Mouse (Mus musculus): ENCODE measurements around the gene Car12. TPM values are rescaled to one million over a fixed set of nuclear protein-coding genes. Genes with fewer than 3 reads are reported as not detected.
"Not testable (repeated sequence)": the region's sequence is repeated elsewhere in the genome, so short reads cannot be mapped to it uniquely, and the experiment has no call there.

Car12 gene
- total and polyA plus RNA-seq, 3 experiments = 16.4 to 38.0 (median 34.6) TPM

DNA sequence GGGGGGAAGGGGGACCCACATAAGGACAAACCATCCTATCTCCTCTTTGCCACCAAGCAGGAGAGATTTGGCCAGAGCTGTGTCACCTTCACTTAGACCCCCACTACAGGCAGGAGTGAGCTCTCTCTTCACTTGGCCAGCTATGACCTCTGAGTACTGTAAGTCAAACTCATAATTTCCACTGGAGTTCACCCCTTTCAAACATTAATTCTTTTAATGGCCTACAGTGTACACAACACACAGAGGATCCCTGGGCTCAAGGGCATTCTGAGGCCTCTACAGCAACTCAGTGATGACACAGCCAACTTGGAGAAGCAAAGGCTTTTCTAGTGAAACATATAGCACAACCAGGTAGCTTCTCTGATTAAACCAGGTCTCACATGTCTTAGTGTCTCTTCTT is 57.2 kb downstream of the Car12 start:
- DNase-seq (ENCODE audit: extremely low read depth) = no peak
- peaks cover 2% of the 10 kb centered on the region for H3K9me3 ChIP-seq (replicated peaks; ENCODE audit: low read length)
- no peak for TF ChIP-seq GABPA (IDR thresholded peaks at IDR 0.05; ENCODE audit: insufficient replicate concordance, low read depth, low read length)
- H3K27ac ChIP-seq (ENCODE audit: insufficient read depth, low read depth) = no peak overlapping the region
- H3K4me1 ChIP-seq (ENCODE audit: control insufficient read depth in 1 of 2, insufficient read depth in 2 of 2) = no peaks in the 10 kb centered on the region
- in situ Hi-C loops (cut with MboI; ENCODE audit: low pct_ligation_motif_present, low pct_unique_long_range_greater_than_20kb, low sequenced_read_pairs) (no loop called here), dilution Hi-C loops (cut with MboI; ENCODE audit: extremely low pct_ligation_motif_present, extremely low pct_unique_long_range_greater_than_20kb, low sequenced_read_pairs) (no loop called here)
- H3K27me3 ChIP-seq (replicated peaks) = no peaks in the 10 kb centered on the region
- peaks cover 3 to 9% of the 10 kb centered on the region in 2 experiments for H3K36me3 ChIP-seq (replicated peaks in 1 of 2; ENCODE audit: control insufficient read depth in 1 of 2, insufficient read depth in 1 of 2, low read length in 1 of 2)
- no peaks in the 10 kb centered on the region for H3K79me2 ChIP-seq (replicated peaks; ENCODE audit: control insufficient read depth, extremely low read depth, insufficient read depth, poor library complexity, severe bottlenecking)
- no peak overlapping the region for H3K4me2 ChIP-seq (ENCODE audit: insufficient read depth, low read depth, poor library complexity, severe bottlenecking)
- no peak overlapping the region for H3K9ac ChIP-seq (ENCODE audit: insufficient read depth, low read depth)
- H3K4me3 ChIP-seq (replicated peaks in 1 of 3; ENCODE audit: low read depth in 2 of 3, low read length in 2 of 3, poor library complexity in 1 of 3) = no peak overlapping the region

DNA sequence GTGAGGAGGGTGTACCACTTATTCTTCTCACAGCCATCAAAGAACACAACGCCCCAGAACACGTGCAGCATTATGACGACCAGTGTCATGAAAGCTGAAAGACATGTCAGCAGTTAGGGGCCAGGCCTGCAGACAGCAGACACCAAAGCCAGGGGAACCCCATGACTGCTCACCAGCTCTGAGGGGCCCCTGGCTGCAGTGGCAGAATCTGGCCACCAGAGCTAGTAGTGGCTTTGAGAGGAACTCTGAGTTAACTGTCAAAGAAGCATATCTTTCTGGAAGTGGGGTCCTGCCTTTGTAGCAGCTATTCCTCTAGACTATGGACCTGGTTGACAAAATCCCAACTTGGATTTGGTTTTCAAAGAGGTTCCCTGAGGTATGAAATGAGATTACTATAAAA is 71.1 kb downstream of the Car12 start:
- DNase-seq (ENCODE audit: extremely low read depth); H3K4me3 ChIP-seq (replicated peaks in 1 of 3; ENCODE audit: low read depth in 2 of 3, low read length in 2 of 3, poor library complexity in 1 of 3); H3K79me2 ChIP-seq (replicated peaks; ENCODE audit: control insufficient read depth, extremely low read depth, insufficient read depth, poor library complexity, severe bottlenecking); dilution Hi-C loops (cut with MboI; ENCODE audit: extremely low pct_ligation_motif_present, extremely low pct_unique_long_range_greater_than_20kb, low sequenced_read_pairs); H3K27ac ChIP-seq (ENCODE audit: insufficient read depth, low read depth); H3K9me3 ChIP-seq (replicated peaks; ENCODE audit: low read length); H3K9ac ChIP-seq (ENCODE audit: insufficient read depth, low read depth); H3K36me3 ChIP-seq (replicated peaks in 1 of 2; ENCODE audit: control insufficient read depth in 1 of 2, insufficient read depth in 1 of 2, low read length in 1 of 2); H3K4me1 ChIP-seq (ENCODE audit: control insufficient read depth in 1 of 2, insufficient read depth in 2 of 2); H3K4me2 ChIP-seq (ENCODE audit: insufficient read depth, low read depth, poor library complexity, severe bottlenecking); H3K27me3 ChIP-seq (replicated peaks): not testable (repeated sequence)
- in situ Hi-C loops (cut with MboI; ENCODE audit: low pct_ligation_motif_present, low pct_unique_long_range_greater_than_20kb, low sequenced_read_pairs) = loop anchor here (25.0 kb wide), 2 partner anchors 272 to 647 kb away; partner anchors contain the start of genes Ciao2a, Fbxl22 and Snx1

DNA sequence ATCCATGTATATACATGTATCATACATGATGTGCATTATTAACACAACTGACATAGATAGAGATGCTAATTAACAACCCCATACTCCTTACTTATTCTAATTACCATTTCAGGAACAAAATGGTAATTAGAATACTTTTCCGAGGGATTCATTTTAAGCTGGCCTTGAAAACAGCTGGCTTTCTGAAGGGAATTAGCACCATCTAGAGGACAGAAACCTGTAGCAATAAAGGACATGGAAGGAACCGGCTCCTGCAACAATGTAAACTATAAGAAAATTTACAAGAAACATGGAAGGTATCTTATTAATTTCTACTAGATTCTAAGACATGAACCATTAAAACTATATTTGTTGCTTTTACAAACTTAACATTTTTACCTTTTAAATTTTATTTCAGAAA is 74.3 kb downstream of the Car12 start:
- Histone ChIP-seq H3K4me1 (ENCODE audit: control insufficient read depth in 1 of 2, insufficient read depth in 2 of 2) (no peaks in the 10 kb centered on the region), H3K9ac (ENCODE audit: insufficient read depth, low read depth) (no peak overlapping the region), H3K4me3 (replicated peaks in 1 of 3; ENCODE audit: low read depth in 2 of 3, low read length in 2 of 3, poor library complexity in 1 of 3) (no peak overlapping the region), H3K79me2 (replicated peaks; ENCODE audit: control insufficient read depth, extremely low read depth, insufficient read depth, poor library complexity, severe bottlenecking) (no peaks in the 10 kb centered on the region), H3K36me3 (replicated peaks in 1 of 2; ENCODE audit: control insufficient read depth in 1 of 2, insufficient read depth in 1 of 2, low read length in 1 of 2) (peaks cover 0 to 2% of the 10 kb centered on the region in 2 experiments), H3K9me3 (replicated peaks; ENCODE audit: low read length) (no peaks in the 10 kb centered on the region), H3K4me2 (ENCODE audit: insufficient read depth, low read depth, poor library complexity, severe bottlenecking) (no peak overlapping the region), H3K27ac (ENCODE audit: insufficient read depth, low read depth) (no peak overlapping the region), H3K27me3 (replicated peaks) (no peaks in the 10 kb centered on the region)
- TF ChIP-seq SMC3 (IDR thresholded peaks at IDR 0.05; ENCODE audit: low read depth, low read length) = peak; percentile 69
- TF ChIP-seq RCOR1 (conservative IDR thresholded peaks at IDR 0.05; ENCODE audit: low read depth, low read length) = no peak
- TF ChIP-seq IRF4 (IDR thresholded peaks at IDR 0.05; ENCODE audit: low read depth, low read length) = no peak
- TF ChIP-seq NELFE (IDR thresholded peaks at IDR 0.05; ENCODE audit: low read depth, low read length) = no peak
- peak; percentile 93 for TF ChIP-seq RAD21 (IDR thresholded peaks at IDR 0.05; ENCODE audit: low read depth, low read length)
- TF ChIP-seq CHD1 (IDR thresholded peaks at IDR 0.05; ENCODE audit: low read depth, low read length) = no peak
- TF ChIP-seq ZNF384 (IDR thresholded peaks at IDR 0.05; ENCODE audit: low read depth, low read length) = no peak
- no peak for TF ChIP-seq ZMIZ1 (IDR thresholded peaks at IDR 0.05; ENCODE audit: low read depth, low read length)
- TF ChIP-seq MYC (IDR thresholded peaks at IDR 0.05; ENCODE audit: low read depth, low read length) = no peak
- no peak for TF ChIP-seq POLR2AphosphoS2 (IDR thresholded peaks at IDR 0.05; ENCODE audit: low read depth, low read length)
- no peak for TF ChIP-seq EP300 (IDR thresholded peaks at IDR 0.05; ENCODE audit: low read length)
- no peak for TF ChIP-seq BHLHE40 (IDR thresholded peaks at IDR 0.05; ENCODE audit: low read depth, low read length)
- peak in 1 of 2 experiments; percentile 86; a peak in 3 of 4 replicates for TF ChIP-seq CTCF (conservative IDR thresholded peaks at IDR 0.05 in 1 of 2, IDR thresholded peaks at IDR 0.05 in 1 of 2; ENCODE audit: low read depth in 2 of 2, low read length in 2 of 2)
- TF ChIP-seq ZC3H11A (IDR thresholded peaks at IDR 0.05; ENCODE audit: low read depth, low read length) = peak; percentile 36; the same call in 1 of the 2 replicates
- 0 out of 2 replicates have a peak, but pooled peaks have one; percentile 33 for TF ChIP-seq JUND (conservative IDR thresholded peaks at IDR 0.05; ENCODE audit: low read depth, low read length)
- TF ChIP-seq JUN (IDR thresholded peaks at IDR 0.05; ENCODE audit: insufficient read depth, low read depth, low read length) = no peak
- no peak for TF ChIP-seq MEF2A (IDR thresholded peaks at IDR 0.05; ENCODE audit: borderline replicate concordance, low read depth, low read length)
- TF ChIP-seq TBP (conservative IDR thresholded peaks at IDR 0.05; ENCODE audit: low read depth, low read length) = no peak
- dilution Hi-C loops (cut with MboI; ENCODE audit: extremely low pct_ligation_motif_present, extremely low pct_unique_long_range_greater_than_20kb, low sequenced_read_pairs) (no loop called here), in situ Hi-C loops (cut with MboI; ENCODE audit: low pct_ligation_motif_present, low pct_unique_long_range_greater_than_20kb, low sequenced_read_pairs) (loop anchor here (5.0 to 25.0 kb wide), 3 partner anchors 146 to 651 kb away; partner anchors contain the start of genes Ciao2a, Fbxl22 and Snx1)
- peak; percentile 43 for DNase-seq (ENCODE audit: extremely low read depth)
